8 mouse cellular contexts compared by ENCODE assay signal in the genomic region with DNA sequence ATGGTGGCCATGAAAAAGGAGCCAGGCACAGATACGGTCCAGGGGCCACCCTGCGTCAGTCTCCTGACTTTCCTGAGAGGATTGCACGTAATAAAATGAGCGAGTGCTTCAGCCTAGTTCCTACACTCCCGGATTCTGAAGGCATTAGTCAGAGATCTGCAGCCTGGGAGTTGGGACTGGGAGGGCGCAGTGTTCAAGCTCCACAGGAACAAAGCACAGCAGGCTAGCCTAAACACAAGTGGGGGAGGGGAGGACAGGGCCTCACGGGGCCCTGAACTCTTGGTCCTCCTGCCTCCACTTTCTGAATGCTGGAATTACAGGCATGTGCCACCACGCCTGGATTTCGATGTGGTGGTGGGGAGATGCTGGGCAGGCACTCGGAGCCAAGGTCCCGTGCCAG. TPM values are rescaled to one million over a fixed set of nuclear protein-coding genes. Genes with fewer than 3 reads are reported as not detected.
DNase-seq lines count a peak whose midpoint lies in the region; ATAC-seq and TF ChIP-seq lines count a peak whose summit lies in the region.
"Had no signal": no experiment of that assay in that cellular context is flagged by ENCODE, and none has a peak within 500 bp of the region (broad histone marks: within the 10 kb centered on the region; RNA-seq: fewer than 3 reads in every experiment).

No protein-coding gene starts in this region.

- peak overlapping the region; percentile 82 for H3K4me2 ChIP-seq in myocyte (ENCODE audit: low read depth)

- no peak for DNase-seq in left cerebral cortex, adult 2 months (ENCODE audit: extremely low spot score in 1 of 2, low spot score in 2 of 2)
- DNase-seq in left cerebral cortex, postnatal 14 days (ENCODE audit: low spot score in 2 of 2): no peak
- peak; percentile 42 for DNase-seq in embryo, embryonic 10.5 days (ENCODE audit: low spot score)
- no peak for DNase-seq in limb, embryonic 10.5 days (ENCODE audit: low spot score)
- DNase-seq in left cerebral cortex, postnatal 4 days: no peak
- DNase-seq: thymus, postnatal 4 days had no signal

- H3K9me3 ChIP-seq in limb, embryonic 10.5 days (replicated peaks): no peaks in the 10 kb centered on the region

- H3K4me1 ChIP-seq in limb, embryonic 10.5 days: peaks cover 60% of the 10 kb centered on the region

- H3K27me3 ChIP-seq in limb, embryonic 10.5 days (ENCODE audit: low read depth, poor library complexity, severe bottlenecking): no peaks in the 10 kb centered on the region
- H3K27me3 ChIP-seq in myocyte (ENCODE audit: control insufficient read depth, insufficient read depth, insufficient read length): no peaks in the 10 kb centered on the region

- peak overlapping the region; percentile 41; the same call in 1 of the 2 replicates for H3K27ac ChIP-seq in left cerebral cortex, adult 2 months
- H3K27ac ChIP-seq in limb, embryonic 10.5 days: peak overlapping the region; percentile 90

- no peak for TF ChIP-seq POLR2A in myocyte (IDR thresholded peaks at IDR 0.05; ENCODE audit: insufficient read length, low read depth)

- ATAC-seq in CD4-positive, CD25-positive, alpha-beta regulatory T cell, adult 4 months: no peak

- no peak for TF ChIP-seq CTCF in left cerebral cortex, adult 2 months (IDR thresholded peaks at IDR 0.05)

- intact Hi-C loops in left cerebral cortex, adult 2 months (cut with DNase I): no loop called here
- intact Hi-C loops in left cerebral cortex, postnatal 14 days (cut with DNase I): no loop called here
- intact Hi-C loops in left cerebral cortex, postnatal 4 days (cut with DNase I): no loop called here

- no peak overlapping the region for H3ac ChIP-seq in myocyte (ENCODE audit: control insufficient read depth, insufficient read length)

- peaks cover 92% of the 10 kb centered on the region for H3K36me3 ChIP-seq in limb, embryonic 10.5 days
- peaks cover 11% of the 10 kb centered on the region for H3K36me3 ChIP-seq in myocyte (ENCODE audit: control insufficient read depth, insufficient read depth)

- H3K4me3 ChIP-seq in left cerebral cortex, adult 2 months: no peak overlapping the region
- 0 out of 2 replicates have a peak overlapping the region, but pooled peaks have one; percentile 3 for H3K4me3 ChIP-seq in limb, embryonic 10.5 days
- no peak overlapping the region for H3K4me3 ChIP-seq in myocyte

- WGBS in limb, embryonic 10.5 days: 46% methylated on average over 11 of the region's 11 CpGs

- H3K79me2 ChIP-seq in myocyte (ENCODE audit: control insufficient read depth, insufficient read depth): peaks cover 74% of the 10 kb centered on the region

TF ChIP-seq in myocyte, 11 proteins besides CTCF, POLR2A, EP300 and RAD21:
- TF ChIP-seq MYOG (IDR thresholded peaks at IDR 0.05; ENCODE audit: control insufficient read depth in 1 of 3, insufficient read depth in 1 of 3, insufficient read length in 2 of 3, low read depth in 2 of 3) (peak in 1 of 3 experiments; percentile 14), SRF (IDR thresholded peaks at IDR 0.05; ENCODE audit: control insufficient read depth, insufficient read length, low read depth) (no peak)

RNA-seq across cellular contexts. Expression of a gene that starts 7.7 kb away (rescaled TPM):
- 10 to 100 TPM; 56.8 to 58.8 TPM for total RNA-seq in left cerebral cortex, adult 2 months (2021)
- 10 to 100 TPM; 43.6 to 46.9 TPM for total RNA-seq in left cerebral cortex, postnatal 14 days (2021)
- 99.9 and 103 TPM in 2 replicates for polyA plus RNA-seq in limb, embryonic 10.5 days (2016; fragmentation: Nextera tagmentation; extraction: Ambion mirVana)
- 84.1 TPM for polyA plus RNA-seq in myocyte (2012; fragmentation: generic; extraction: Trizol)
- 10 to 100 TPM; 56.6 to 82.2 TPM for polyA plus RNA-seq in CD4-positive, CD25-positive, alpha-beta regulatory T cell, adult 4 months (2017; shearing (Covaris generic))
- 10 to 100 TPM; 61.6 to 63.0 TPM for total RNA-seq in left cerebral cortex, postnatal 4 days (2021)

RNA-seq across cellular contexts. Expression of a gene that starts 7.8 kb away (rescaled TPM):
- total RNA-seq in left cerebral cortex, adult 2 months (2021): 10 to 100 TPM; 79.6 to 83.8 TPM
- 10 to 100 TPM; 80.4 to 85.6 TPM for total RNA-seq in left cerebral cortex, postnatal 14 days (2021)
- 54.5 and 59.5 TPM in 2 replicates for polyA plus RNA-seq in limb, embryonic 10.5 days (2016; fragmentation: Nextera tagmentation; extraction: Ambion mirVana)
- polyA plus RNA-seq in myocyte (2012; fragmentation: generic; extraction: Trizol): 56.0 TPM
- 10 to 100 TPM; 28.8 to 44.7 TPM for polyA plus RNA-seq in CD4-positive, CD25-positive, alpha-beta regulatory T cell, adult 4 months (2017; shearing (Covaris generic))
- total RNA-seq in left cerebral cortex, postnatal 4 days (2021): 10 to 100 TPM; 67.7 to 68.4 TPM
